Mouse (Mus musculus): ENCODE results near the gene Emg1.

GRCm38 (mm10) chr6:124674591-124674990, 37.4 kb downstream of the Emg1 start:
- no peak for TF ChIP-seq HCFC1 (IDR thresholded peaks at IDR 0.05; ENCODE audit: borderline replicate concordance, insufficient read depth, low read length)
- no peak for TF ChIP-seq ZC3H11A (IDR thresholded peaks at IDR 0.05; ENCODE audit: borderline replicate concordance, low read depth, low read length)
- TF ChIP-seq CHD2 (IDR thresholded peaks at IDR 0.05; ENCODE audit: low read depth, low read length): no peak
- no peak for TF ChIP-seq ZNF384 (IDR thresholded peaks at IDR 0.05; ENCODE audit: low read depth, low read length)

Data from ES-E14 (cell line).